Mouse (Mus musculus) fat pad, adult 2 months (tissue): ENCODE results near the gene Thap2.

Experiments
- DNase-seq: peaks from one replicate; pipeline ENCODE4 v3.0.0-alpha.2; 2011; ENCODE audit warnings: low read depth, low spot score; ENCODE audit errors: extremely low read depth

The Thap2 gene

DNA sequence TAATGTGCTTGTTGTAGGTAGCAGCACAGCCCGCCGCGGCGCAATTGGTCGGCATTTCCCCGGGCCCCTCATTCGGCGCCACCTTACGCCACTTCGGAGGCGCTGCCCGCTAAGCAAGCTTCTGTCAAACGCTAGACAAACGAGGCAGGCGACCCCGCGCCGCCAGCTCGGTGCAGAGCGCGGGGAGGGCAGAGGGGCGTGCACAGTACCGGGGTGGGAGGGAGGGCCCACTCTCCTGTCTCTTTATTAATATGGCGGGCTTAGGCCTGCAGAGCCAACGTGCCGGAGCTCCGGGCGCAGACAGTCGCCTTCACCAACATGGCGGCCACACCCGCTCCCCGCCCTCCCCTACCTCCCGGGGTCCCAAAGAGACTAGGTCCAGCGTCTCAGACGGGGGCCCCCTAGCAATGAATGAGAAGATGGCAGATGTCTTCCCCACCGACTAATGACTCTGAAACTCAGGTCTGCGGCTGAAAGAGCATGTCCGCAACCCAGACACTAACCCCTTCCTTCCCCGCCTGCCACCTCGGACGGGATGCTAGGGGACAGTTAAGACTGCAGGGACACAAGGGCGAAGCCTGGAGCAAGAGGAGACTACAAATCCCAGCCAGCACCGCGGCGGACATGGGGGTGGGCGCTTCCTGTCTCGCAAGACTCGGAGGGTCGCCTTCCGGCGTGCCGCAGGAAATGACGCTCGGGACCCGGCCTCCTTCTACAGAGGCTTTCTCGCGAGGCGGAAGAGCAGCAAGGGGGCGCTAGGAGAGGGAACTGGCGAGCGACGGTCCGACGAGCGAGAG, at the start of gene Thap2, which contains the start of gene Zfc3h1:
Gene Thap2 (minus strand): TSS at position 223 of the 797 bp plus-strand sequence.
Gene Zfc3h1 (plus strand): TSS at position 739 of the 797 bp plus-strand sequence.
- peak; percentile 89 for DNase-seq

DNA sequence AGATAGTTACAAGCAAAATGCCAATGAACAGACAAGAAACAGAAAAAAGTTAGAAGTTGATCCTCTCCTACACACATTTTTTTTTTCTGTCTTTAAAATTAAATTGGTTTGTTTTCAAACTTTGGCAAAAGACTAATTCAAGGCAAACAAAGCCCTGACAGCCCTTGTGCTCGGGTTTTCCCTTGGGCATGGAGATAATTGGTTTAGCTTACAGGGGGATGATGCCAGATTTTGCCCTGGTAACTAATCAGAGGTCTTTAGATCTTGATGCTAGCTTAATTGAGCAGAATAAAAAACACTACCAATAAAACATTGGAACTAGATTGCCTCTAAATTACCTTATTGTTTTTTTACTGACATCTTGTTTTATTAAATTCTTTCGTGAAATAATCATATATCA, 41.1 kb upstream of the Thap2 start:
- DNase-seq, result no peak

DNA sequence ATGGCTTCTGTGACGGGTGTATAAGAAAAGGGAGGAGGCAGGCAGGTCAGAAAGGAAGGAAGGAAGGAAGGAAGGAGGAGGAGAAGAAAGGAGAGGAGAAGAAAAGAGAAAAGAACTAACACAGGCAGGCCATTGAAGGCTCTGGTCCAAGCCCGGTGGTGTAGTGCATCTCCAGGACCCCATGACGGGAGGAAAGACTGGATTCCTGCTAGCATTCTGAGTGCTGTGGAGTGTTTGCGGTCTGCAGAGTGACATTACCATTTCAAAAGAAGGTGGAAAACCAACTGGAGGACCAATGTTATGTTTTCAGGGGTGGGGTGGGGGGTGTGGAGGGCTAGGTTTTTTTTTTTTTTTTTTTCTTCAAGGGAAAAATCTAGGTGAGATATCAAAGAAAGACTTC, 37.7 kb upstream of the Thap2 start:
- DNase-seq, result no peak

DNA sequence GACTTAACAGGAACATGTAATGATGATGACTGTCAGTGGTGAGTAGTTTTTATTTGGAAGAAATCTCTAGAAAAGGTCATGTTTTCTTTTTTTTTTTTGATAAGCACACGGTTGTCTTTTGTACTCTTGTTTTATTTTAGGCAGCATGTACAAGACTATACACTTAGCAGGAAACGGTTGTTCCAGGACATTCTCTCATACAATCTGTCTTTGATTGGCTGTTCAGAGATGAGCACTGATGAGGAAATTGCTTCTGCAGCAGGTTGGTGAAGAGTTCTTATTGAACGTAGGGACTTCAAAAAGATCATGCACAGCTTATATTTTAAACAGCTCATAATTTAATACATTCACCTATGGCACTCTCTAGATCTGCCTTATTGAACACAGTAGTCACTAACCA, 29.8 kb upstream of the Thap2 start:
- no peak for DNase-seq

DNA sequence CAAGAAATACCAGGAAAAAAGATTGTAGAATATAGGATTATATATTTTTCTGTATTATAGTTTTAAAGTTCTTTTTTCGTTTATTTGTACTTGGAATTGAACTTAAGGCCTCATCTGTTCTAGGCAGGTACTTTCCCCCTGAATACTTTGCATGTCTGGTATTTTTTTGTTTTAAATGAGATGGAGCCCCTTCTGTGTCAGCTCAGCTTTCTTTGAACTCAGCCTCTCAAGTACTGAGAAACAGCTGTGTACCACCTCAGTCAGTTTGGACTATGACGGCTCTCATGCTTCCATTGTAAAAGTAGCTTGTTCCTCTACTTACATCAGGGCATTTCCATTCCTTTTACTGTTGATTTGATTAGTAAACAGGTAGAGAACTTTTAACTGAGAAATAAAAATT, 29.3 kb upstream of the Thap2 start:
- DNase-seq, result no peak

DNA sequence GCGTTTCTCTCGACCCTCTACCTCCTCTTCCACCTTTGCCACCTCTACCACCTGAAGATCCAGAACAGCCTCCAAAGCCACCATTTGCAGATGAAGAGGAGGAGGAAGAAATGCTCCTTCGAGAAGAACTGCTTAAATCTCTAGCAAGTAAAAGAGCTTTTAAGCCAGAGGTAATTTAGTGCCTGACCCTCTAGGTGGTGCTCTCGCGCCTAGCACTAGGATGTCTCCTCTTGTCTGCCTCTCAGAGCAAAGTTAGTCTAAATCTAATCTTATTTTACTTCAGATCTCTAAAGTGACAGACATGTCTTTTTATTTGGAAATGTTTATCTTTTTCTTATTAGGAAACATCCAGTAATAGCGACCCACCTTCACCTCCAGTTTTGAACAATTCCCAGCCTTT, 22.1 kb upstream of the Thap2 start:
- no peak for DNase-seq

DNA sequence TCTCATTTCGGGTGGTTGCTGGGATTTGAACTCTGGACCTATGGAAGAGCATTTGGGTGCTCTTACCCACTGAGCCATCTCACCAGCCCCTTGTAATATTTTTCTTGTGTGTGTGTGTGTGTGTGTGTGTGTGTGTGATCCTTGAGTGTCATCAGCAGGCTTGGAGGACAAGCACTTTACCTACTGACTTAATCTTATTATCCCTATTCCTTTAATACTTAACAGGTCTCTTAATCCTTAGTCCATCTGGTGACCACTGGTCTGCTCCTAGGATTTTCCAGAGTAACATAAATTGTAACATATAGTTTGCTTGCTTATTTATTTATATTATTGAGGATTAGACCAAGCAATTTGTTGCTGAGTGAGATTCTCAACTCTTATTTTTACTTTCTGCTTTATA, 7.7 kb upstream of the Thap2 start:
- DNase-seq, result no peak

DNA sequence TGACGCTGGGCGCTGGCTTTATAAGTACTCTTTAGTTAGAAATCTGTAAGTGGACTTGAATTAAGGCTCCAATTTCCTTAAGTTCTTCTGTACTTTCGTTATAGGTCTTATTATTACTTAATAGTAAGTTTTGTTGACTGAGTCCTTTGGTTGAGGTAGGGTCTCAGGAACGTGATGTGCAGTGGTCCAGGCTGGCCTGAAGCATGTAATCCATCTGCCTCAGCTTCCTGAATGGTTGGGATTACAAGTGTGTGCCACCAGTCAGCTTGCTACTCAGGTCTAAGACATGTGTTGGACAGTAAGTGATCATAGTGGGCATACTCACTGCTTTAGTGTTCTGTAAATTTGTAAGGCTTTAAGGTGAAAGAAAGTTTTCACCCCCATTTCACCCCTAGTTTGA, 6.8 kb upstream of the Thap2 start:
- no peak for DNase-seq

DNA sequence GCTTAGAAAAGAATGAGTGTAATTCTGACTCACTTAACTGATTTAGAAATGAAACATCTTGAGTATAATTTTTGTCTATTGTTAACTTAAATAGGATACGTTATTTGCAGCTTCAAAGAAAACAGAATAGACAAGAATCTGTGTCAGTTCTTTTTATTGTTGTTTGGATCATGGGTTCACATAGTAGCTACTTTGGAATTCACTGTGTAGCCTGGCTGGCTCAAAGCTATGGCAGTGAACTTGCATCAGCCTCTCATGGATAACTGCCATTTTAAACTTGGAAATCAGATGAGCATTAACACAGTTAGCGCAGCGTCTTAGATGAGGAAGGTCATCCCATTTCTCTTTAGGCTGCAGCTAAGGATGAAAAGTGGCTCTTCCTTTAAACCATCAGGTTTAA, 3.6 kb upstream of the Thap2 start:
- no peak for DNase-seq

DNA sequence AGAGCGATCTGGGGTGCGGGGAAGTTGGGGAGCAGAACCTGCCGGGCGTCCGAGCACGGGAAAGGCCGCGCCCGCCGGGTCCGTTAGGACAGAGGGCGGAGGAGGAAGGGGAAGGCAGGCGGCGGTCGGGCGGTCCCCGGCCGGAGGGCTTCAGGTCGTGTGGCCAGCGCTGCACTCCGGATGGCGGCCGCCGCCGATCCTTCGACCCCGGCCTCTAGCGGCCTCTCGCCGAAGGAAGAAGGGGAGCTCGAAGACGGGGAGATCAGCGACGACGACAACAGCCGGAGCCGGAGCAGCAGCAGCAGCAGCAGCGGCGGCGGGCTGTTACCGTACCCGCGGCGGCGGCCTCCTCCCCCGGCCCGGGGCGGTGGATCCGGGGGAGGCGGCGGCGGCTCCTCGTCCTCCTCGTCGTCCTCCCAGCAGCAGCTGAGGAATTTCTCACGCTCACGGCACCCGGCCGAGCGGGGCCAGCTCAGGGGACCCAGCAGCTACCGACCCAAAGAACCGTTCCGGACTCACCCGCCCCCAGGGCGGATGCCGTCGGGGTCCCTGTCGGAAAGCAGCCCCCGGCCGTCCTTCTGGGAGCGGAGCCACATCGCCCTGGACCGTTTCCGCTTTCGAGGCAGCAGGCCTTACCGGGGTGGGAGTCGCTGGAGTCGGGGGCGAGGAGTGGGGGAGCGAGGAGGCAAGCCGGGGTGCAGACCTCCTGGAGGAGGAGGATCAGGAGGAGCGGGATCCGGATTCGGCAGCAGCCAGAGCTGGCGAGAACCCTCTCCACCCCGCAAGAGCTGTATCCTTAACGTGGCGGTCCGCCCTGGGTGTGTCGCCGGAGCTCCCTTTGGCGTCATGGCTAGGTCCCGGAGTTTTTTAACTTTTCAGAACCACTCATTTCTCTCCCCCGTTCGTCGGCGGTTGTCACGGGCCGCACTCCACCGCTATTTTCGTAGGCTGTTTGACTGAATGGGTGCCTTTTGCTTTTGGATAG, 1.1 kb upstream of the Thap2 start:
- no peak for DNase-seq

DNA sequence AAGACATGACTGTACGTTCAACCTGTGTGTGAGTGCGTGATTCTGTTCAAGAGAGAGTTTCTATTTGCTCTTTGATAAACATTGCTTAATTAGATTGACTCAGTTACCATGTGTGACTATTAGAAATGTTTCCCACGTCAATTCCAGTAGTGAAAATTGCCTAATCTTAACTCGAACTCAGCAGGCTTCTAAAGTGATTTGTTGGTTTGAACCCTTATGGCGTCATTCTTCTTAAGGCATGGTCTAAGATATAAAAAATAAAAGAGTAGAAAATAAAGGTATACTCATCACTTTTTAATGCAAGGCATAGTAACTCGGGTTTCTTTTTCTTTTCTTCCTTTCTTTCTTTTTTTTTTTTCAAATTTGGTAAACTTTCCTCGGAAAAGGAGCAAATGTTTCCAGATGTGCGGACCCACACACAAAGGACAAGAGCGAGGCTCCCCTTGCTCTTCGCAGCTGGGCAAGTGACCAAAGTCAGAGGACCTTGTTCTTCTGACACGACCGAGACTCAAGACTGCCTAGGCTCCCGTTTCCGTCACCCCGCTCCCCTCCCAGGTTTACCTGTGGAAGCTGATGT, 511 bp downstream of the Thap2 start:
- no peak for DNase-seq

DNA sequence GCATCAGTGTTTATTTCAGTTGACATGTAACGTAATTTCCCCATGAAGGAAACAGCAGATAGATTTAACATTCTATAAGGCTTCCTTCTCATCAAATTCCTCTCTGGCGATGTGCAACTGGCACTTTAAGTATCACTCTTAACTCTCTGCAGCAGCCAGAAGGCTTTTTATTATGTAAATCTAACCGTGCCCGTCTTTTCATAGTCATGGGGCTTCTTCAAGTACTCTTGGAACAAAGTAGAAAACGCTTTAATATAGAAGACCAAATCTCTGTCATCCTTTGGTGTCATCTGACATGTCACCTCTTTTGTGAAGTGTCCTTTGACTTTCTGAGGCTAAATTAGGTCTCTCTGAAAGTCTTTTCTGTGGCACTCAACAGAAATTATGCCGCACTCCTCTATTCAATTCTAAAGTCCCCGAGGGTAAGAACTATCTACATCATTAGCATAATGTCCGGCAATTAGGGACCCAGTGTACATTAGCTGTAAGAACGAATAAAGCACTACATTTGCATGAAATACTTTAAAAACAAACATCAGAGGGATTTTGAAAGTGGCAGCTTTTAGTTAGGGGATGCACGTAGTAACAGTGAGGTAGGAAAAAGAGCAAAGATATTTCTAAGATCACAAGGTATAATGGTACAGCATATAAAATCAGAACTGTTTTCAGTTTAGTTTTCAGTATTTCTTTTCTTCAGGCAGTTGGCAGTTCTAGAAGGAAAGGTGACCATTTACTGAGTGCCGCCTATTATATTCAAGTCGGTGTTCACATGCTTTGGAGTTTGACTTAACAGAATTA, 1.2 kb downstream of the Thap2 start:
- no peak for DNase-seq

DNA sequence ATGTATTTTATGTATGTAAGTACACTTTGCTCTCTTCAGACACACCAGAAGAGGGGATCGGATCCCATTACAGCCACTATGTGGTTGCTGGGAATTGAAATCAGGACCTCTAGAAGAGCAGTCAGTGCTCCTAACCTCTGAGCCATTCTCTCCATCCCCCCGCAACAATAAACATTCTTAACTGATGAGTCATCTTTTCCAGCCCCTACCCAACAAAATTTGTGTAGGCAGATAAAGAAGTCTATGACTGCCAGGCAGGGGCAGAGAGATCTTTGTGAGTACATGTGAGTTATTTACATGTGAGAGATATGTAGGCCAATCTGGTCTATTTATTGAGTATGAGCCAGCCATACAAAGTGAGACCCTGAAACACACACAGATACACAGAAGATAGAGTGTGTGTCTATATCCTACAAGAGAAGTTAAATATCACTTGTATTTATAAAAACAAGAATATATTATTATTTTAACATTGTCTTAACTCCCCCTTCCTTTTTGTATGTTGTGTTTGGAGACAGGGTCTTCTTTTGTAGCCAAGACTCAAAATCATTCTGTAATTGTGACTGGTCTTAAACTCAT, 2.6 kb downstream of the Thap2 start:
- no peak for DNase-seq

DNA sequence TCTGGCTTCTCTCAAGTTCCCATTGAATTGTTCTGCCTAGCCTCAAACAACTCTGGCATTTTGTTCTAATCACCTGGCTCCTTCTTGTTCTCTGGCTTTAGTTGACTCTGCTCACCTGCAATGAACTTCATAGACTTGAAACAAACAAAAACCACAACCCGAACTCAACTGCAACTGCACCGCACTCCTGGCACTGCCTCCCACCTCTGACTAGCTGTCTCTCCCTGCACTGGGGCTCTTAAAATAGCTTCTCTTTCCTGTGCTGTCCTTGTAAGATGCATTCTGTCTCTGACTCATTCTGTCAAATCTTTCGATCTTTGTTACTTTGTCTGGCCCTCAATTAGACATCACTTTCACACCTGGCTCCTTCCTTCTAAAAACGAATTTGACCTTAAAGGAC, 21.1 kb downstream of the Thap2 start:
- no peak for DNase-seq

DNA sequence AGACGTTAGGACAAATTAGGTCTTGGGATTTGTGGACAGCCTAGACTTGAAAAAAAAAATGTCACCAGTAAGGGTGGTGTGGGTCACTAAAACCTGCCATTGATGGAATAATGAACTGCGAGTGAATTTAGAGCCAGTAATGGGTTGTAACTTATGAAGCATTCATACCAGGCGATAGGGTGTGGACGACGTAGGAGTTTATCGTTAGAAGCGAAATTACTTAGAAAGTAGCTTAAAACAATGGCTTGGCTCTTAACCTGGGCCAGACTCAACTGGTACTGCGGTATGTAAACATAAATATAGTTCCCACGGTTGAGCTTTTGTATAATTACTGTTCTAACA, 21.6 kb downstream of the Thap2 start:
- no peak for DNase-seq

DNA sequence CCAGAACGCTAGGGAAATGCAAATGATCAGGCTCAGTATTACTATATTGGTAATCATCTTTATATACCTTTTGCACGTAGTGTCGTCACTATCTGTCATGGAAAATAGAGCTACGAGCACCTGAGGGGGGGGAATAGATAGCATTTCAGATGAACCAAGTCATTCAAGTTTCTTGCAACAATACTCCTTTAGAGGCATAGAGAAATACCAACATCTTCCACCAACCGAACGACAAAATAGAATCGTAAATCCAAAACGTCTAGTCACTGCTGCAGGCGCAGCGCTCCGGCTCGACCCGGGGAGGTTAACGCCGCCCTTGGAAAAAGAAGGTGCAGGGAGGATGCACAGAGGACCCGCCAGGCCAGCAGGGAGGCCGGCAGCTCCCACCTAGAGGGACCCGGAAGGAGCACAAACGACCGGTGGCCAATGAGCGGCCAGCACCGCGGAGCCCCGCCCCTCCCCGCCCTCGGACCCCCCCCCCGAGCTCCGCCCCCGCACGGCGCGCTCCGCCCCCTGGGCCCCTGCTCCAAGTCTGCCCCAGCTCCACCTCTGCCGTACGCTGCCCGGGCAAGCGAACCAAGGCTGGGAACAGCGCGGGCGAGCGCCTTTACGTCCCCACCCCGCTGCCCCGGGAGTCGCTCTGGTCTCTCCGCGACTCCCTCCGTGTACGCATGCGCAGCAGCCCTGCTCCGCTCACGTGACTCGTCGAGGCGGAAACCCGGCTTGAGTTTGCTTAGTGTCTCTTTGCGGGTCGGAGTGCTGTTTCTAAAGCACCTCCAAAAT, 22.2 kb downstream of the Thap2 start, which contains the start of gene Tmem19:
Gene Tmem19 (minus strand): TSS at position 662 of the 783 bp plus-strand sequence.
- DNase-seq, result no peak

DNA sequence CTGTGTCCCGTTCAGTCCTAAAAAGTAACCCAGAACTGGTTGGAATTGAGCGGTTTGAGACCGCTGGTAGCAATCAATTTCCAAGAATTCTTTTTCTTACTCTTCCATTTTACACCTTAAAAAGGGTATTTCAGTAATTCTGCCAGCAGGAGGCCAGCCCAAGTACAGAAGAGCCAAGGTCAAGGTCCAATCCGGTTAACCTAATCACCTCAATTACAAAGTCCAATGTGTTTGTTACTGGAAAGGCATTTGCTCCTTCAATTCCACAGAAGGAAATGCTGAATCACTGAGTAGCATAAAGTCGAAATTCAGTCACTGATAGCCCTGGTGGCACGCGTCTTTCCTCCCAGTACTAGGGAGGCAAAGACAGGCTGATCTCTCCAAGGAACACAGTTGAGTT, 25.2 kb downstream of the Thap2 start:
- DNase-seq, result no peak

DNA sequence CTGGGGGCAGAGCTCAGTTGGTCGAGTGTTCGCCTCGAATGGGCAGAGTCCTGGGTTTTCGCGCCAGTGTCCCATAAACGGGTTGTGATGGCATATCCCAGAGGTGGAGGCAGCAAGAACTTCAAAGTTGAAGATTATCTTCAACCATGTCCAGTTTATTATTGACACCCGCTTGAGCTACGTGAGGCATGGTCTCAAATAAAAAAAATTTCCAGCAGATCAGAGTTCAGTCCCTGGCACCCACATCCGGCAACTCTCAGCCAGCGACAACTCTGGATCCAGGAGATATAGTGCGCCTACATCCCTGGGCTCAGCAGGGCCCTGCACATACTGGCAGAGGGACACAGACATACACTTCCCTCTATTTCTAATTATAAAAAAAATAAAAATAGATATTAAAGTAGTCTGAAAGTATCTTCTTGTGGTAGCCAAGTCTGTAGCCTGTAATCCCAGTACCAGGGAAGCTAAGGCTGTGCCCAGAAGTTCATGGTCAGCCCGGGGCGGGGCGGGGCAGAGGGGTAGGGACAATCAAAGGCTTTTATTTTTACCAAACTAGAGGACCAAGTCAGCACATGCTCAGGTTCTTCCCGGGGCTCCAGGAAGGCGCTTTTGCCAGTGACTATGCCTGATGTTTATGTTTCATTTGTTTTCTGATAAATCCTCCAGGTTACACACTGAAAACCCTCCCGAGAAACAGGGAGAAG, 25.9 kb downstream of the Thap2 start:
- no peak for DNase-seq

DNA sequence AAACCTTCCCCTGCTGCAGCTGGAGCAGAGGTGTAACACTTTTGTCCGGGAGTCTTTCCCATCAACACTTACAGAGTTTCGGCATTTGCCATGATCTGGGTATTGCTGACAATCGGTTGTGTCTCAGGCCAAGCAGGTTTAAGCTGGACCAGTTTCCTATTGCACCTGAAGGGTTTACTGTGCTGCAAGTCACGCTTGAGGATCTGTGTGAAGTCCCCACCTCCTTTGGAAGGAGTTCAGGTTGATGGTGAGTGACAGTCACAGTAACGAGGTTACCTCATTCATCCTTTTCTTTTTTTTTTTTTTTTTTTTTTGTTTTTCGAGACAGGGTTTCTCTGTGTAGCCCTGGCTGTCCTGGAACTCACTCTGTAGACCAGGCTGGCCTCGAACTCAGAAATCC, 28.1 kb downstream of the Thap2 start:
- no peak for DNase-seq
